Mouse (Mus musculus) kidney, embryonic 16.5 days (tissue): Measurements from ENCODE around the gene Dnmt1. TPM values are rescaled to one million over a fixed set of nuclear protein-coding genes. Genes with fewer than 3 reads are reported as not detected.
A peak's percentile ranks its signal among the peaks of the same experiment; 100 is the strongest.

Experiments
- ATAC-seq: fragments of 200-750 bp; cut with Nextera tagmentation; 2 replicates; pipeline ENCODE4 v1.8.0; 2017; ENCODE audit warnings: moderate TSS enrichment; ENCODE audit not compliant: low FRiP score, low TSS enrichment
- H3K27ac ChIP-seq: fragments of 300-500 bp; sonication (generic); 2 replicates; pipeline ENCODE4 v1.5.1; 2014; ENCODE audit warnings: low read length
- H3K27me3 ChIP-seq: fragments of 300-500 bp; sonication (generic); 2 replicates; pipeline ENCODE4 v1.6.1; 2014; ENCODE audit warnings: low read length, control low read depth, mixed read lengths; ENCODE audit not compliant: insufficient read depth
- H3K36me3 ChIP-seq: fragments of 300-500 bp; sonication (generic); 2 replicates; pipeline ENCODE4 v1.6.1; 2014; ENCODE audit warnings: low read length, control low read depth, mixed read lengths; ENCODE audit not compliant: insufficient read depth
- H3K4me1 ChIP-seq: fragments of 300-500 bp; sonication (generic); 2 replicates; pipeline ENCODE4 v1.6.1; 2014; ENCODE audit warnings: low read length, control low read depth, mixed read lengths; ENCODE audit not compliant: insufficient read depth
- H3K4me2 ChIP-seq: fragments of 300-500 bp; sonication (generic); replicated peaks from 2 replicates; pipeline ENCODE4 v1.6.1; 2014; ENCODE audit warnings: low read depth, low read length
- H3K4me3 ChIP-seq: fragments of 300-500 bp; sonication (generic); 2 replicates; pipeline ENCODE4 v1.5.1; 2014; ENCODE audit warnings: mild to moderate bottlenecking, low read length
- H3K9ac ChIP-seq: fragments of 300-500 bp; sonication (generic); replicated peaks from 2 replicates; pipeline ENCODE4 v1.6.1; 2014; ENCODE audit warnings: low read length
- H3K9me3 ChIP-seq: fragments of 300-500 bp; sonication (generic); 2 replicates; pipeline ENCODE4 v1.6.1; 2016; ENCODE audit warnings: low read length, control low read depth
- WGBS: fragments of 180-500 bp; shearing (Covaris S2); extraction: QIAGEN DNeasy Blood & Tissue Kit; methylation state at CpG from one replicate; pipeline ENCODE4 v1.1.7; 2014; 5-methylcytosine and 5-hydroxymethylcytosine counted together
- polyA plus RNA-seq: library from polyadenylated mRNA; unstranded; fragments of >200 nt; fragmentation: Nextera tagmentation; extraction: Ambion mirVana; gene quantifications from 2 replicates; pipeline ENCODE4 v1.2.1, GENCODE M21; 2015

The Dnmt1 gene
- polyA plus RNA-seq, 1 experiment from 2014 or later = 107 TPM

GRCm38 (mm10) chr9:20889185-20890141 lies 70.2 kb downstream of the Dnmt1 start:
- 86% methylated on average over 29 of the region's 29 CpGs for WGBS
- Histone ChIP-seq H3K27ac (no peak overlapping the region), H3K36me3 (peaks cover 47% of the 10 kb centered on the region), H3K4me3 (peak overlapping the region; percentile 98; the same call in 1 of the 2 replicates), H3K4me1 (peaks cover 7% of the 10 kb centered on the region; the same call in 1 of the 2 replicates), H3K4me2 (peak overlapping the region; percentile 84), H3K9ac (no peak overlapping the region), H3K9me3 (no peaks in the 10 kb centered on the region), H3K27me3 (no peaks in the 10 kb centered on the region)
- ATAC-seq = no peak

GRCm38 (mm10) chr9:20888386-20888765 lies 71.3 kb downstream of the Dnmt1 start:
- Histone ChIP-seq H3K9me3 (no peaks in the 10 kb centered on the region), H3K4me1 (peaks cover 7% of the 10 kb centered on the region; the same call in 1 of the 2 replicates), H3K4me3 (peak overlapping the region; percentile 98), H3K9ac (peak overlapping the region; percentile 92), H3K27ac (peak overlapping the region; percentile 89; the same call in 1 of the 2 replicates), H3K4me2 (peak overlapping the region; percentile 84), H3K36me3 (peaks cover 36% of the 10 kb centered on the region), H3K27me3 (no peaks in the 10 kb centered on the region)
- ATAC-seq = no peak; the same call in 1 of the 2 replicates
- WGBS = under 1% methylated on average over 30 of the region's 30 CpGs

- peak within 1 kb of the TSS; percentile 92 for H3K9ac ChIP-seq
- H3K9me3 ChIP-seq = no peaks in the 10 kb centered on the region
- peak within 1 kb of the TSS; percentile 89 for H3K27ac ChIP-seq
- 0% methylated on average over 43 of the region's 43 CpGs for WGBS
- H3K36me3 ChIP-seq = peaks cover 32% of the 10 kb centered on the region
- peak; percentile 97 for ATAC-seq
- H3K4me1 ChIP-seq = peaks cover 7% of the 10 kb centered on the region; the same call in 1 of the 2 replicates
- peak within 1 kb of the TSS; percentile 98 for H3K4me3 ChIP-seq
- peak within 1 kb of the TSS; percentile 84 for H3K4me2 ChIP-seq
- no peaks in the 10 kb centered on the region for H3K27me3 ChIP-seq
Observed at GRCm38 (mm10) chr9:20887704-20888385, 71.8 kb downstream of the Dnmt1 start, which contains the start of gene Ppan. TSS of gene Ppan (plus strand) at chr9:20888175.

GRCm38 (mm10) chr9:20887191-20887590 lies 72.5 kb downstream of the Dnmt1 start:
- no peaks in the 10 kb centered on the region for H3K27me3 ChIP-seq
- H3K4me1 ChIP-seq = peaks cover 7% of the 10 kb centered on the region; the same call in 1 of the 2 replicates
- no peak overlapping the region for H3K4me3 ChIP-seq
- H3K4me2 ChIP-seq = peak overlapping the region; percentile 84
- H3K9me3 ChIP-seq = no peaks in the 10 kb centered on the region
- no peak for ATAC-seq
- H3K36me3 ChIP-seq = peaks cover 29% of the 10 kb centered on the region
- no peak overlapping the region for H3K27ac ChIP-seq
- 82% methylated on average over 6 of the region's 6 CpGs for WGBS
- H3K9ac ChIP-seq = no peak overlapping the region

- Histone ChIP-seq H3K9ac (no peak overlapping the region), H3K4me3 (no peak overlapping the region), H3K4me2 (no peak overlapping the region), H3K36me3 (peaks cover 22% of the 10 kb centered on the region), H3K4me1 (peaks cover 7% of the 10 kb centered on the region; the same call in 1 of the 2 replicates), H3K27ac (no peak overlapping the region), H3K9me3 (no peaks in the 10 kb centered on the region), H3K27me3 (no peaks in the 10 kb centered on the region)
- ATAC-seq = no peak
- 98% methylated on average over 2 of the region's 2 CpGs for WGBS
Observed at GRCm38 (mm10) chr9:20886563-20886962, 73.1 kb downstream of the Dnmt1 start.

- ATAC-seq = no peak
- Histone ChIP-seq H3K9me3 (no peaks in the 10 kb centered on the region), H3K4me3 (peak within 1 kb of the TSS; percentile 54), H3K4me2 (peak within 1 kb of the TSS; percentile 70), H3K27ac (peak within 1 kb of the TSS; percentile 95), H3K9ac (peak within 1 kb of the TSS; percentile 83), H3K27me3 (0 out of 2 replicates have a peak, but pooled peaks cover 3% of the 10 kb centered on the region), H3K4me1 (0 out of 2 replicates have a peak, but pooled peaks cover 4% of the 10 kb centered on the region), H3K36me3 (no peaks in the 10 kb centered on the region)
- WGBS = 88% methylated on average over 13 of the region's 13 CpGs
Observed at GRCm38 (mm10) chr9:20879097-20879792, 80.4 kb downstream of the Dnmt1 start, which contains the start of gene Angptl6. TSS of gene Angptl6 (minus strand) at chr9:20879727.

GRCm38 (mm10) chr9:20878710-20879065 lies 81.0 kb downstream of the Dnmt1 start:
- ATAC-seq = no peak; the same call in 1 of the 2 replicates
- 13% methylated on average over 10 of the region's 10 CpGs for WGBS
- Histone ChIP-seq H3K4me1 (0 out of 2 replicates have a peak, but pooled peaks cover 4% of the 10 kb centered on the region), H3K27me3 (0 out of 2 replicates have a peak, but pooled peaks cover 3% of the 10 kb centered on the region), H3K4me3 (peak overlapping the region; percentile 54), H3K9ac (peak overlapping the region; percentile 83), H3K9me3 (no peaks in the 10 kb centered on the region), H3K36me3 (no peaks in the 10 kb centered on the region), H3K4me2 (peak overlapping the region; percentile 70), H3K27ac (peak overlapping the region; percentile 95)

GRCm38 (mm10) chr9:20878041-20878709 lies 81.5 kb downstream of the Dnmt1 start:
- Histone ChIP-seq H3K9me3 (no peaks in the 10 kb centered on the region), H3K27me3 (0 out of 2 replicates have a peak, but pooled peaks cover 3% of the 10 kb centered on the region), H3K4me3 (peak overlapping the region; percentile 54), H3K36me3 (peaks cover 4% of the 10 kb centered on the region; the same call in 1 of the 2 replicates), H3K4me2 (peak overlapping the region; percentile 70), H3K9ac (peak overlapping the region; percentile 83), H3K27ac (peak overlapping the region; percentile 95), H3K4me1 (0 out of 2 replicates have a peak, but pooled peaks cover 4% of the 10 kb centered on the region)
- WGBS = under 1% methylated on average over 62 of the region's 69 CpGs
- ATAC-seq = peak; percentile 98
